Mouse (Mus musculus) lung, embryonic 16.5 days (tissue): ENCODE data around the gene Tk1. TPM values are rescaled to one million over a fixed set of nuclear protein-coding genes. Genes with fewer than 3 reads are reported as not detected.

Experiments
- ATAC-seq: fragments of 200-750 bp; cut with Nextera tagmentation; 2 replicates; pipeline ENCODE4 v1.8.0; 2017; ENCODE audit warnings: low read depth, mild to moderate bottlenecking, moderate library complexity
- H3K27ac ChIP-seq: fragments of 300-500 bp; sonication (generic); 2 replicates; pipeline ENCODE4 v1.5.1; 2014; ENCODE audit warnings: mild to moderate bottlenecking, control low read depth, low read length
- H3K27me3 ChIP-seq: fragments of 300-500 bp; sonication (generic); 2 replicates; pipeline ENCODE4 v1.6.1; 2014; ENCODE audit warnings: low read depth, low read length, mixed read lengths; ENCODE audit not compliant: control insufficient read depth, insufficient read depth
- H3K36me3 ChIP-seq: fragments of 300-500 bp; sonication (generic); 2 replicates; pipeline ENCODE4 v1.6.1; 2014; ENCODE audit warnings: low read length; ENCODE audit not compliant: control insufficient read depth, insufficient read depth
- H3K4me1 ChIP-seq: fragments of 300-500 bp; sonication (generic); replicated peaks from 2 replicates; pipeline ENCODE4 v1.6.1; 2014; ENCODE audit warnings: low read length, mixed read lengths; ENCODE audit not compliant: control insufficient read depth, insufficient read depth
- H3K4me2 ChIP-seq: fragments of 300-500 bp; sonication (generic); 2 replicates; pipeline ENCODE4 v1.6.1; 2014; ENCODE audit warnings: low read depth, low read length, control low read depth
- H3K4me3 ChIP-seq: fragments of 300-500 bp; sonication (generic); 2 replicates; pipeline ENCODE4 v1.5.1; 2014; ENCODE audit warnings: mild to moderate bottlenecking, low read length, control low read depth
- H3K9ac ChIP-seq: fragments of 300-500 bp; sonication (generic); 2 replicates; pipeline ENCODE4 v1.6.1; 2014; ENCODE audit warnings: low read length, control low read depth
- H3K9me3 ChIP-seq: fragments of 300-500 bp; sonication (generic); 2 replicates; pipeline ENCODE4 v1.6.1; 2016; ENCODE audit warnings: low read length; ENCODE audit not compliant: control insufficient read depth
- WGBS: fragments of 180-500 bp; shearing (Covaris S2); extraction: QIAGEN DNeasy Blood & Tissue Kit; methylation state at CpG from one replicate; pipeline ENCODE4 v1.1.7; 2014; 5-methylcytosine and 5-hydroxymethylcytosine counted together
- polyA plus RNA-seq: library from polyadenylated mRNA; unstranded; fragments of >200 nt; fragmentation: Nextera tagmentation; extraction: Ambion mirVana; gene quantifications from 2 replicates; pipeline ENCODE4 v1.2.1, GENCODE M21; 2015

The Tk1 gene
- polyA plus RNA-seq, 1 experiment from 2014 or later = 131 TPM

GRCm38 (mm10) chr11:117848985-117849671 is 23.2 kb upstream of the Tk1 start, which contains the start of gene Birc5:
Gene Birc5 (plus strand): TSS chr11:117849251.
- H3K4me1 ChIP-seq = peaks cover 23% of the 10 kb centered on the region
- H3K9me3 ChIP-seq = no peaks in the 10 kb centered on the region
- peak within 1 kb of the TSS; percentile 89 for H3K9ac ChIP-seq
- peak; percentile 97 for ATAC-seq
- under 1% methylated on average over 51 of the region's 51 CpGs for WGBS
- H3K27me3 ChIP-seq = no peaks in the 10 kb centered on the region
- peak within 1 kb of the TSS; percentile 99 for H3K27ac ChIP-seq
- H3K4me2 ChIP-seq = peak within 1 kb of the TSS; percentile 61
- peaks cover 13% of the 10 kb centered on the region for H3K36me3 ChIP-seq
- peak within 1 kb of the TSS; percentile 75 for H3K4me3 ChIP-seq

DNA sequence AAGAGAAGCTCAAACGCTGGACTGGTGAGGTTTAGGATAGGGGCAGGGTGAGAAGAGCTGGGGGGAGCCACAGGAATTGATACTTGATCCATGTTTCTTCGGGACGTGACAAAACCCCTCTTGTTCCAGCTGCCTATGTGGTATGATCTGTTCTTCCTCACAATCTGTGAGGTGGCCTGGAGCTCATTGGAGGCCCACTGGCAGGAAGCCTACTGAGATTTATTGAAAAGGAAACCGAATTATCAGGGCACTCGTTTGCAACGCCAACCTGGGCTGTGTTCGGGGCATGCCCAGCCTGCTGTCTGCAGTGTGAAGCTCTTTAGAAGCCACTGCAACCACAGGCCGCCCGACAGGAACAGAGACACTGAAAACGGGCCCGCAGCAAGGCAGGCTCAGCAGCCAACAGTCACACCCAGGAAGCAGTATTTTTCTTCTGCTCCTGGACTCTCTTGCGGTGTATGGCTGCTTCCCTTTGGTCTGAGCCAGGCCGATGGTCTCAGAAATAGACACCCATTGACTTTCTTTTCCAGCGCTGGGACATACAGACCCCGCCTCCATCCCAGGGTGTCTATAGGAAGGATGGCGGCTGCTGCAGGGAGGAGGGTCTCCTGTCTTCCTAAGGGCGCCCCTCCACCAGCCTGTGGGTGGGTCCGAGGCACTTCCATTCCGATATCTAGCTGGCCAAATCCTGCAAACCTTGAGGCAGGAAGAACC is 22.5 kb upstream of the Tk1 start:
- H3K4me1 ChIP-seq = peaks cover 23% of the 10 kb centered on the region
- no peaks in the 10 kb centered on the region for H3K27me3 ChIP-seq
- no peaks in the 10 kb centered on the region for H3K9me3 ChIP-seq
- H3K4me3 ChIP-seq = peak overlapping the region; percentile 75
- peak; percentile 86 for ATAC-seq
- WGBS = 4% methylated on average over 19 of the region's 19 CpGs
- peak overlapping the region; percentile 89 for H3K9ac ChIP-seq
- H3K4me2 ChIP-seq = peak overlapping the region; percentile 60
- peak overlapping the region; percentile 99 for H3K27ac ChIP-seq
- peaks cover 8% of the 10 kb centered on the region for H3K36me3 ChIP-seq

DNA sequence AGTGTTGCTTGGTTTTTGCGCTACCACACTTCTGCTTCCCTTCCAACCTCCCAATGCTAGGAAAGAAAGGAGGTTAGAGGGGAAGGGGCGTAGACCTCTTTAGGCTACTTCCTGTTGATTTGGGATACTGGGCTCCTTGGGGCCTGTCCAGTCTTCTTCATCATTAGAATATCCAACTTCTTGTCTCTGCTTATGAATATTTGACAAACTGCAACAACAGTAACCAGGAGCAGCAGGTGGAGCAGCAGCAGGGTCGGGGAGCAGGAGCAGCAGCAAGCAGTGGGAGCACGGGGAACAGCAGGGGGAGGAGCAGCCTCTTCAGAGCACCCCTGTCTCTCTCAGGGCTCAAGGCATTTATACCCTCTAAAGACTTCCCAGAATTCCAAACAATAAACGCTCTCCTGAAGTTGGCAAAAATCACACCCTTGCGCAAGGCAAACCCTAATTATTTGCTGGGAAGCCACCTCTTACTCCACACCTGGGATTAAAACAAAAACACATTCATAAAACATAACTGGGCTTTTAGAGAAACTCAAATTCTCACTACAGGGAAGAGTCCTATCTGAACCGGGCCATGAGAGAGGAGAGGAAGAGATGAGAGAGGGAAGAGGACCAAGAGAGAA is 21.8 kb upstream of the Tk1 start:
- H3K4me3 ChIP-seq = peak overlapping the region; percentile 75
- WGBS = 62% methylated on average over 7 of the region's 7 CpGs
- peak overlapping the region; percentile 99 for H3K27ac ChIP-seq
- H3K9me3 ChIP-seq = no peaks in the 10 kb centered on the region
- peak overlapping the region; percentile 60 for H3K4me2 ChIP-seq
- ATAC-seq = no peak
- H3K9ac ChIP-seq = peak overlapping the region; percentile 89
- no peaks in the 10 kb centered on the region for H3K27me3 ChIP-seq
- peaks cover 1% of the 10 kb centered on the region; the same call in 1 of the 2 replicates for H3K36me3 ChIP-seq
- H3K4me1 ChIP-seq = peaks cover 23% of the 10 kb centered on the region

- Histone ChIP-seq H3K27ac (no peak overlapping the region), H3K4me1 (peaks cover 23% of the 10 kb centered on the region)
- ATAC-seq = no peak
Observed at GRCm38 (mm10) chr11:117846640-117847039, 20.7 kb upstream of the Tk1 start.

DNA sequence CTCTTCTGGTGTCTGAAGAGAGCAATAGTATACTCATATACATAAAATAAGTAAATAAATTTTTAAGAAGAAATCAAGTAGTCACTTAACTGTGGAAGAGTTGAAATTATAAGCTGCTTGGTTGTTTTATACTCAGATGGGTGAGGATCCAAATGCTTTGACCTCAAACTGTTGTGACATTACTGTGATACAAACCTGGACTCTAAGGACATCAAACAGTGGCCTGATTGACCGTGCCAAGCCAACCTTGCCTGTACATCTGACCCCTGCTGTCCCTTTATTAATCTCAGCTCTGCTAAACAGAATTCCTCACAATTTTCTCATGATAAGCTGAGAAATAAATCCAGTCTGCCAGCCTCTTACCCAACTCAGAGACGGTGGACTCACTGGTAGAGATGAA is 19.8 kb upstream of the Tk1 start:
- WGBS = 77% methylated on average over 2 of the region's 2 CpGs
- Histone ChIP-seq H3K4me2 (no peak overlapping the region), H3K9me3 (no peaks in the 10 kb centered on the region), H3K27me3 (no peaks in the 10 kb centered on the region), H3K36me3 (no peaks in the 10 kb centered on the region), H3K9ac (no peak overlapping the region), H3K27ac (no peak overlapping the region), H3K4me1 (peaks cover 19% of the 10 kb centered on the region), H3K4me3 (no peak overlapping the region)
- ATAC-seq = no peak

More at GRCm38 (mm10) chr11:117846640-117847039, 20.7 kb upstream of the Tk1 start:
- Histone ChIP-seq H3K4me3 (no peak overlapping the region), H3K9me3 (no peaks in the 10 kb centered on the region), H3K36me3 (no peaks in the 10 kb centered on the region; the same call in 1 of the 2 replicates), H3K27me3 (no peaks in the 10 kb centered on the region), H3K9ac (no peak overlapping the region), H3K4me2 (no peak overlapping the region)
- 42% methylated on average over 5 of the region's 5 CpGs for WGBS

DNA sequence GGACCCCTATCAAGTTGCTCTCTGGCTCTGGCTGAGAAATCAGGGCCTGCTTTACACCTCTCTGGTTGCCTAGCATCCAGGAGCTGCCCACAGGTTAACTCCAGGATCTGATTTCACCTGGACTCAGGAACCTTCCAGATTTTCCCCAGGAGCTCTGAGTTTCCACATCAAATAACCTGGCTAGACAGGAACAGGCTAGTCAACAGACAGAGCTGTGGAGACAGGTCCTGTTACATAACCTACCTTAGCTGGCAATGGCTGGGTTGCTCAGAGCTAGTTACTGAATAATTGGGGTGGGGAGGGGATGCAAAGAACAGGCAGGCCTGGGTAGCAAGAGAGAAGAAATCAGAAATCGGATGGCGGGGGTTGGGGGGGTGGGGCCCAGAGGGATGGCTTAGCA is 19.1 kb upstream of the Tk1 start:
- 54% methylated on average over 2 of the region's 2 CpGs for WGBS
- no peak overlapping the region for H3K9ac ChIP-seq
- no peak overlapping the region for H3K4me2 ChIP-seq
- ATAC-seq = no peak
- H3K36me3 ChIP-seq = no peaks in the 10 kb centered on the region
- peaks cover 13% of the 10 kb centered on the region for H3K4me1 ChIP-seq
- 0 out of 2 replicates have a peak overlapping the region, but pooled peaks have one; percentile 3 for H3K27ac ChIP-seq
- no peak overlapping the region for H3K4me3 ChIP-seq
- no peaks in the 10 kb centered on the region for H3K27me3 ChIP-seq
- no peaks in the 10 kb centered on the region for H3K9me3 ChIP-seq

DNA sequence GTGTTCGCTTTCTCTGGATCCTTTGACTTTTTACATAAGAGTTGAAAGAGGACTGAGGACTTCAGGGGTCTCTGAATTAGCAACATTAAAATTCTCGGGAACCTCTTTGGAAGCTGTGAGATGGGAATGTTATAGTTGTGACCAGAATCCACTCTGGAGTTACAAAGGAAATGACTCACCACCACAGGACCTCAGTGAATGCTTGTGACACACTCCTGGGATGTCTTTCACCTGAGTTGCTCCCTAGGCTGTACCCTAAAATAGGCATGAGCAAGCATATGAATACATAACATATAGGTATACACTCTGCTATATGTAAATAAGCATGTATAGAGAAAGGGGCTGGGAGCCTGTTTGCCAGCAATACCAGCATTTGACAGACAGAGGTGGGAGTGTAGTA is 17.5 kb upstream of the Tk1 start:
- Histone ChIP-seq H3K36me3 (no peaks in the 10 kb centered on the region), H3K27ac (no peak overlapping the region), H3K4me3 (no peak overlapping the region), H3K27me3 (no peaks in the 10 kb centered on the region), H3K4me2 (no peak overlapping the region), H3K9ac (no peak overlapping the region), H3K9me3 (no peaks in the 10 kb centered on the region), H3K4me1 (peaks cover 8% of the 10 kb centered on the region)
- 85% methylated on average over 2 of the region's 2 CpGs for WGBS
- ATAC-seq = no peak

DNA sequence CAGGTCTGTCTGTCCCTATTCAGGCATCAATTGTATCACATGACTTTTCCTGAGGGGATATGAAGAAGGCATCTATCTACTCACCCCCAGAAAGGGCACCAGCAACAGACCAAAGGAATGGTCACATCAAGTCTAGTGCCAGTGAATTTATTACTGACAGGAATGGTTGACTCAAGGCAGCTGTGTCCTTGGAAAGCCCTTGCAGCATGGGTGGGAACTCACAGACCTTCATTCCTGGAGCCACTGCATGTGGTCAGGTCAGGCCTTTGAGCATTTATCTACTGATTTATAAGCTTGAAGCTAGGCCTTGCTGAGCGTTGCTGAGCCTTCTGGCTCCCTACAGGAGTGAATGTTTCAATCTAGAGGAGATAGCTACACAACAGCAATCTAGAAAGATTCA is 15.0 kb upstream of the Tk1 start:
- Histone ChIP-seq H3K9ac (no peak overlapping the region), H3K27ac (no peak overlapping the region)
- ATAC-seq = no peak

GRCm38 (mm10) chr11:117839021-117839420 is 13.1 kb upstream of the Tk1 start:
- H3K27ac ChIP-seq = no peak overlapping the region
- no peaks in the 10 kb centered on the region for H3K27me3 ChIP-seq
- no peak for ATAC-seq

More for the DNA sequence above, 15.0 kb upstream of the Tk1 start:
- Histone ChIP-seq H3K9me3 (no peaks in the 10 kb centered on the region), H3K27me3 (no peaks in the 10 kb centered on the region), H3K4me2 (no peak overlapping the region), H3K4me3 (no peak overlapping the region), H3K4me1 (peaks cover 5% of the 10 kb centered on the region), H3K36me3 (no peaks in the 10 kb centered on the region)
- 61% methylated on average over 1 of the region's 1 CpGs for WGBS

More at GRCm38 (mm10) chr11:117839021-117839420, 13.1 kb upstream of the Tk1 start:
- Histone ChIP-seq H3K4me3 (no peak overlapping the region), H3K4me2 (no peak overlapping the region), H3K9ac (no peak overlapping the region), H3K4me1 (peaks cover 5% of the 10 kb centered on the region), H3K36me3 (no peaks in the 10 kb centered on the region), H3K9me3 (no peaks in the 10 kb centered on the region)
- 85% methylated on average over 1 of the region's 1 CpGs for WGBS
